ENCODE assay signal across 8 mouse cellular contexts in genomic region chr1:137901211-137901610, GRCm38 (mm10).
DNase-seq lines count a peak whose midpoint lies in the region; ATAC-seq and TF ChIP-seq lines count a peak whose summit lies in the region.

No protein-coding gene starts in this region.

- peaks cover 14% of the 10 kb centered on the region for H3K4me1 ChIP-seq in heart, embryonic 12.5 days (replicated peaks)
- no peaks in the 10 kb centered on the region for H3K4me1 ChIP-seq in hindbrain, embryonic 11.5 days (replicated peaks; ENCODE audit: control insufficient read depth, insufficient read depth, low read length)

- H3K4me2 ChIP-seq in heart, embryonic 12.5 days = peak overlapping the region; percentile 68
- peak overlapping the region; percentile 63 for H3K4me2 ChIP-seq in hindbrain, embryonic 11.5 days (replicated peaks; ENCODE audit: low read depth, low read length)

- no peak for TF ChIP-seq POLR2A in brain, embryonic 14.5 days (IDR thresholded peaks at IDR 0.05; ENCODE audit: borderline replicate concordance, extremely low read depth, insufficient read depth, insufficient read length, poor library complexity, severe bottlenecking)

- H3K9ac ChIP-seq in heart, embryonic 12.5 days = no peak overlapping the region; the same call in 1 of the 2 replicates
- peak overlapping the region; percentile 83 for H3K9ac ChIP-seq in hindbrain, embryonic 11.5 days (ENCODE audit: low read depth, low read length)

- peak overlapping the region; percentile 73 for H3K4me3 ChIP-seq in heart, embryonic 12.5 days
- peak overlapping the region; percentile 62 for H3K4me3 ChIP-seq in hindbrain, embryonic 11.5 days (ENCODE audit: low read depth, low read length)
- peak overlapping the region; percentile 90; the same call in 1 of the 2 replicates for H3K4me3 ChIP-seq in macrophage (ENCODE audit: inconsistent target)

- DNase-seq in heart, adult 18-20 months = no peak
- DNase-seq in brain, embryonic 14.5 days (ENCODE audit: low read depth) = peak; percentile 63
- DNase-seq in hindbrain, embryonic 11.5 days (ENCODE audit: low spot score) = peak; percentile 18
- no peak for DNase-seq in frontal cortex, postnatal 36 days (ENCODE audit: low spot score in 2 of 2)
- DNase-seq in right cerebral cortex, postnatal 10 days (ENCODE audit: low spot score in 2 of 2) = no peak
- DNase-seq in frontal cortex, postnatal 25 days (ENCODE audit: low spot score in 2 of 2) = no peak

- TF ChIP-seq CTCF in brain, embryonic 14.5 days (IDR thresholded peaks at IDR 0.05; ENCODE audit: borderline replicate concordance, extremely low read depth, insufficient read depth, insufficient read length) = no peak

- no peak for ATAC-seq in heart, embryonic 12.5 days (ENCODE audit: insufficient number of reproducible peaks, low FRiP score)
- ATAC-seq in hindbrain, embryonic 11.5 days (ENCODE audit: low FRiP score) = no peak

- no peaks in the 10 kb centered on the region for H3K36me3 ChIP-seq in heart, embryonic 12.5 days
- no peaks in the 10 kb centered on the region for H3K36me3 ChIP-seq in hindbrain, embryonic 11.5 days (ENCODE audit: control insufficient read depth, insufficient read depth, low read length)
- H3K36me3 ChIP-seq in macrophage (ENCODE audit: inconsistent target) = no peaks in the 10 kb centered on the region

- WGBS in heart, embryonic 12.5 days = 67% methylated on average over 5 of the region's 5 CpGs
- WGBS in hindbrain, embryonic 11.5 days = 52% methylated on average over 5 of the region's 5 CpGs
- 72% methylated on average over 5 of the region's 5 CpGs for WGBS in macrophage (ENCODE audit: missing documents)

- H3K9me3 ChIP-seq in heart, embryonic 12.5 days (replicated peaks) = no peaks in the 10 kb centered on the region
- H3K9me3 ChIP-seq in hindbrain, embryonic 11.5 days (ENCODE audit: control insufficient read depth, low read length) = no peaks in the 10 kb centered on the region

- H3K27me3 ChIP-seq in heart, embryonic 12.5 days (replicated peaks) = no peaks in the 10 kb centered on the region
- H3K27me3 ChIP-seq in hindbrain, embryonic 11.5 days (ENCODE audit: control insufficient read depth, insufficient read depth, low read length) = no peaks in the 10 kb centered on the region

- H3K27ac ChIP-seq in heart, embryonic 12.5 days (ENCODE audit: poor library complexity, severe bottlenecking) = peak overlapping the region; percentile 88
- peak overlapping the region; percentile 94 for H3K27ac ChIP-seq in hindbrain, embryonic 11.5 days (ENCODE audit: low read depth, low read length)
- H3K27ac ChIP-seq in macrophage = no peak overlapping the region

- peaks cover 68% of the 10 kb centered on the region for H3K79me2 ChIP-seq in macrophage (ENCODE audit: inconsistent target)

Comparison
In these comparisons a context has a peak if more than half of its experiments do, and no peak if none do; other contexts are left out.
1. DNase-seq: peak in brain, embryonic 14.5 days (single experiment) and hindbrain, embryonic 11.5 days (single experiment); none in heart, adult 18-20 months (0 of 2), frontal cortex, postnatal 36 days (0 of 2), right cerebral cortex, postnatal 10 days (0 of 2) and frontal cortex, postnatal 25 days (0 of 2).
2. Peak in every context shown above with its lines, with median percentiles within 50 percentile points of each other: H3K4me3 ChIP-seq.